ENCODE assay signal across 20 mouse cellular contexts in genomic region chr15:72116772-72117171, GRCm38 (mm10).
"Had no signal": no experiment of that assay in that cellular context is flagged by ENCODE, and none has a peak within 500 bp of the region (broad histone marks: within the 10 kb centered on the region; RNA-seq: fewer than 3 reads in every experiment).

No protein-coding gene starts in this region.

- H3K4me3 ChIP-seq: heart, embryonic 10.5 days; heart, embryonic 12.5 days; hindbrain, embryonic 10.5 days; hindbrain, embryonic 12.5 days; intestine, embryonic 15.5 days; layer of hippocampus, adult 2 months; left cerebral cortex, adult 2 months; limb, embryonic 13.5 days; limb, embryonic 15.5 days; liver, embryonic 12.5 days had no signal

- H3K36me3 ChIP-seq: heart, embryonic 10.5 days; heart, embryonic 12.5 days; hindbrain, embryonic 10.5 days; hindbrain, embryonic 12.5 days; intestine, embryonic 15.5 days; limb, embryonic 13.5 days; limb, embryonic 15.5 days; liver, embryonic 12.5 days had no signal

- H3K27me3 ChIP-seq: heart, embryonic 12.5 days; hindbrain, embryonic 12.5 days; intestine, embryonic 15.5 days; limb, embryonic 13.5 days; limb, embryonic 15.5 days; liver, embryonic 12.5 days had no signal

- DNase-seq: gastrocnemius, postnatal 14 days; heart, adult 18-20 months; heart, postnatal 10 days; heart, postnatal 4 days; kidney, adult 18-20 months; kidney, adult 8-10 months; kidney, postnatal 10 days; kidney, postnatal 25 days; kidney, postnatal 4 days; left cerebral cortex, postnatal 4 days had no signal
